Mouse (Mus musculus): Measurements from ENCODE around the gene Ppat.

DNA sequence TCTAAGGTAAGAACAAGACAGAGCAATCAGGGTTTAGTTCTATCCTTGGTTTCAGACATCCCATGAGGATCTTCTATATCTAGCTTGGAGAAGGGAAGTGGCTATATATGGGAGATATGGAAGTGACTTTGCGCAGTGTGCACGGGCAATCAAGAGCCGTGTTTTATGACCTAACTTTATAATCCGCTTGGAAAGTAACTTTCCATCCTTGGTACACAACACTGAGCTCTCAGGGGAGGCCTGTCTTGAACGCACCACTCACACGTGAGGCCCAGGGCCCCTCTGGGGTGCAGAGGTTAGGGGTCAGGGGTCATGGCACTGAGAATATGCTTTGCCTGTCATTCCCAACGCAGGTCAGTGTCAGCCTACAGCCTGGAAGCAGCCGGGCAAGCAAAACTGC, 84.6 kb downstream of the Ppat start:
- TF ChIP-seq CTCF (conservative IDR thresholded peaks at IDR 0.05 in 1 of 2, IDR thresholded peaks at IDR 0.05 in 1 of 2; ENCODE audit: low read depth in 2 of 2, low read length in 2 of 2) (no peak), ELF1 (IDR thresholded peaks at IDR 0.05; ENCODE audit: low read depth, low read length) (no peak)
